Mouse (Mus musculus) midbrain, embryonic 12.5 days (tissue): ENCODE measurements around the gene Mrpl55. TPM values are rescaled to one million over a fixed set of nuclear protein-coding genes. Genes with fewer than 3 reads are reported as not detected.

Experiments
- ATAC-seq: fragments of 200-750 bp; cut with Nextera tagmentation; 2 replicates; pipeline ENCODE4 v1.8.0; 2017; ENCODE audit warnings: low read depth, moderate TSS enrichment, moderate library complexity; ENCODE audit not compliant: low FRiP score
- H3K27ac ChIP-seq: fragments of 300-500 bp; sonication (generic); replicated peaks from 2 replicates; pipeline ENCODE4 v1.5.1; 2016; ENCODE audit warnings: mild to moderate bottlenecking
- H3K27me3 ChIP-seq: fragments of 300-500 bp; sonication (generic); 2 replicates; pipeline ENCODE4 v1.6.1; 2016; ENCODE audit warnings: mild to moderate bottlenecking
- H3K36me3 ChIP-seq: fragments of 300-500 bp; sonication (generic); 2 replicates; pipeline ENCODE4 v1.6.1; 2016
- H3K4me1 ChIP-seq: fragments of 300-500 bp; sonication (generic); 2 replicates; pipeline ENCODE4 v1.6.1; 2016
- H3K4me2 ChIP-seq: fragments of 300-500 bp; sonication (generic); replicated peaks from 2 replicates; pipeline ENCODE4 v1.6.1; 2016; ENCODE audit warnings: mild to moderate bottlenecking, moderate library complexity
- H3K4me3 ChIP-seq: fragments of 300-500 bp; sonication (generic); 2 replicates; pipeline ENCODE4 v1.5.1; 2016; ENCODE audit warnings: mild to moderate bottlenecking
- H3K9ac ChIP-seq: fragments of 300-500 bp; sonication (generic); replicated peaks from 2 replicates; pipeline ENCODE4 v1.6.1; 2016; ENCODE audit warnings: mild to moderate bottlenecking, moderate library complexity
- H3K9me3 ChIP-seq: fragments of 300-500 bp; sonication (generic); 2 replicates; pipeline ENCODE4 v1.6.1; 2016; ENCODE audit warnings: mild to moderate bottlenecking
- WGBS: fragments of 180-500 bp; shearing (Covaris S2); methylation state at CpG from one replicate; pipeline ENCODE4 v1.1.7; 2016; 5-methylcytosine and 5-hydroxymethylcytosine counted together
- polyA plus RNA-seq: library from polyadenylated mRNA; unstranded; fragments of >200 nt; fragmentation: Nextera tagmentation; extraction: Ambion mirVana; gene quantifications from 2 replicates; pipeline ENCODE4 v1.2.1, GENCODE M21; 2016

The Mrpl55 gene
- polyA plus RNA-seq, 1 experiment from 2014 or later = 84.3 TPM

DNA sequence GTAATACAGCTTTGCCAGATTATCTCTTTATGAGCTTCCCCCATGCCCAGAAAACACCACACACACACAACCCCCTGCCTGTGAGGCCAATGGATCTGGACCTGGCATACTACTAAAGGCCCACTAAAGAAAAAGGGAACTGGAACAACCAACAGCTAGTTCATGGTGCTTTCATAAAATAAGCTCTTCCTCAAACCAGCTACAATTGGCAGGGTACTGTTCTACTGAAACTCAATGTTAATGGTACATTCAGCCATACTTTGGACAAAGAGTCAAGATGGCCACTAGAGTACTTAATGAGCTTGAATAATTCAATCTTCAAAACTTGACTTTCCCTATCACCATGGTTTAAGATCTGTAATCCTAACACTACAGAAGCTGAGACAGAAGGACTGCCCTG lies 19.3 kb downstream of the Mrpl55 start:
- Histone ChIP-seq H3K4me3 (no peak overlapping the region), H3K36me3 (peaks cover 24% of the 10 kb centered on the region), H3K27me3 (no peaks in the 10 kb centered on the region), H3K9ac (no peak overlapping the region), H3K4me1 (peaks cover 25% of the 10 kb centered on the region), H3K27ac (no peak overlapping the region), H3K9me3 (no peaks in the 10 kb centered on the region), H3K4me2 (no peak overlapping the region)
- ATAC-seq = no peak

DNA sequence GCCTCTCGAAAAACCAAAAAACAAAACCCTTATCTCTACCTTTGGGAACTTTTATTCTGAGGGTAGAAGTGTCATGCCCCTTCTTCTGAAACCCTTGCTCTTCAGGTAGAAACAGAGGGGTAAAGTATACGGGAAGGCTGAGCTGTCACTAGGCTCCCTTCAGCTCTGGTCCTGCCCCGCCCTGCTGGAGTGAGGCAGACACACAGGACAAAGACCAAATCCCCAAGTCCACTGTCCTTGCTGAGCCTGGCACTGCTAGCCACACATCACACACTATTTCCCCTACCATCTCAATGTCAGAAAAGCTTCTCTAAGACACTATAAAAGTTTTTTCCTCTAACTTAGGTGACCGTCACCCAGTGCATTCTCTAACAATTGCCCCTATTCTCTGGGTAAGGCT lies 20.0 kb downstream of the Mrpl55 start:
- H3K9me3 ChIP-seq = no peaks in the 10 kb centered on the region
- H3K4me1 ChIP-seq = peaks cover 32% of the 10 kb centered on the region
- WGBS = 92% methylated on average over 4 of the region's 4 CpGs
- no peak overlapping the region for H3K4me2 ChIP-seq
- H3K27ac ChIP-seq = no peak overlapping the region
- ATAC-seq = no peak
- H3K4me3 ChIP-seq = no peak overlapping the region
- H3K36me3 ChIP-seq = peaks cover 24% of the 10 kb centered on the region
- no peaks in the 10 kb centered on the region for H3K27me3 ChIP-seq
- H3K9ac ChIP-seq = no peak overlapping the region

DNA sequence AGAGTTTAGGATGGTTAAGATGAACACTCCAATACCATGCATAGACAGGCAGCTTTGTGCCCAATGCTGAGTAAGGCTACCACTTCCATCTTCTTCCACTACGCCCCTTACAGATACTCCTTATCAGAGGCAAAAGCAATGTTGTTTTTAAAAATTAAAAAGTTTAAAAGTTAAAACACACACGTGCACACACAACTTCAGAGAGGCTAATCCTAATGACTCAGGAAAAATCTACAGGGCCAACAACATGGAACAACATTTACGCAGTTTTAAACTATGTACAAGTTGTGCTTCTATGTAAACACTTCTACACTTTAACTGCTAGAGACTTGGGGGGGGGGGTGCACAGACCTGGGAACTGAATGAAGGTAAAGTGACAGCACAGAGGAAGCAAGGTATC lies 21.7 kb downstream of the Mrpl55 start:
- WGBS = 96% methylated on average over 3 of the region's 3 CpGs
- no peak overlapping the region for H3K4me3 ChIP-seq
- H3K4me2 ChIP-seq = no peak overlapping the region
- peaks cover 19% of the 10 kb centered on the region for H3K36me3 ChIP-seq
- H3K9me3 ChIP-seq = no peaks in the 10 kb centered on the region
- H3K4me1 ChIP-seq = peaks cover 39% of the 10 kb centered on the region
- H3K9ac ChIP-seq = no peak overlapping the region
- H3K27me3 ChIP-seq = no peaks in the 10 kb centered on the region
- no peak for ATAC-seq
- no peak overlapping the region for H3K27ac ChIP-seq

DNA sequence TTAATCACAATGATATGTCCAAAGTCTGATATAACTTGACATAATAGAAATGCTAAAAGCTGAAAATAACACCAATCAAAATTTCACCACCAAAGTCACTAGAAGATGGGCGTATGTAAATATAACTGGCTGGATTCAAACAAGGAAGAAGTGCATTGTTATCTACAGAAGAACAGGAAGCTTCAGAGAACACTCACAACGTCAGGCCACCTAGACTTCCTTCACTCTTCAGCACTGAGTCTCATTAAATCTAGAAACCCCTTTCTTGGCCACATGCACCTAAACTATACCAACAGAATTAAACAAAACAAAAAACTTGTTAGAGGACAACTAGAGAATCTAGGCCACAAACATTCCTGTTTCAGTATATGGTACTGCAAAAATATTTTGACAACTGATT lies 22.2 kb downstream of the Mrpl55 start:
- Histone ChIP-seq H3K27ac (no peak overlapping the region), H3K9me3 (no peaks in the 10 kb centered on the region), H3K4me3 (no peak overlapping the region), H3K9ac (no peak overlapping the region), H3K4me1 (peaks cover 39% of the 10 kb centered on the region), H3K36me3 (peaks cover 15% of the 10 kb centered on the region), H3K27me3 (no peaks in the 10 kb centered on the region), H3K4me2 (no peak overlapping the region)
- 85% methylated on average over 2 of the region's 2 CpGs for WGBS
- no peak for ATAC-seq

DNA sequence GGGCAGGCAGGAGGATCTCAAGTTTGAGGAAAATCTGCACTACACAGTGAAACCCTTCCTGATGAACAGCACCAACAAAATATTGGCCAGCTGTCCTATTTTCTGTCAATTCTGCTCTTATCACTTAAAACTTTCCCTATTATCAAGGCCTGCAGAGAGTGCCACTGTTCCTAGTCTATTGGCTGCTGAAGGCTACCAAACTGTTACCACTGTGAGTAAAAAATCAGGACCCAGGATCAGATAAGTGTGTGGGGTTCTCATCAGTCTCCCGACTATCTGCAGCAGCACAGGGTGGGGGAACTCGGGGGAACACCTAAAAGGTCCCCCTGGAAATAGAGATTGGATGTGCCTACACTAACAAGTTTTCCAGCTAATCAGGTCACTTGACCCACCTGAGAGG lies 22.9 kb downstream of the Mrpl55 start:
- Histone ChIP-seq H3K27ac (no peak overlapping the region), H3K9ac (no peak overlapping the region), H3K4me1 (peaks cover 39% of the 10 kb centered on the region), H3K36me3 (peaks cover 10% of the 10 kb centered on the region), H3K27me3 (no peaks in the 10 kb centered on the region), H3K4me2 (no peak overlapping the region), H3K9me3 (no peaks in the 10 kb centered on the region), H3K4me3 (no peak overlapping the region)
- no peak for ATAC-seq
- WGBS = 89% methylated on average over 2 of the region's 2 CpGs

DNA sequence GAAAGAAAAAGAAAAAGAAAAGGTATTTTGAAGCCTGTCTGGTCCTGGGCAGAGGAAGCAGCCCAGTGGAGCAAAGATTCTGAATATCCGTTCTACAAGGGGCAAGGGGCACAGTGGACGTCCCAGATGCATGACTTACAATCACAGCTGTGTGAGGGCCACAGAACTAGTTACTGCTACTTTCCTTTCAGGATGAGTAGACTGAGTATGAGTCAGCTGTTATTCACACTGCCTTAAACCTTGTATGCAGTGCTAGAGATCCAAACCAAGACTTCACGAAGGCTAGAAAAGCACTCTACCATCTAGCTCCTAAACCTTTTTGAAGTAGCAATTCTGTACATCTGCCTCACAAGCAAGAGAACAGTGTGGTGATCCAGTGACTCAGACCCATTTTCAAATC lies 24.0 kb downstream of the Mrpl55 start:
- H3K4me3 ChIP-seq = peak overlapping the region; percentile 99
- H3K9ac ChIP-seq = peak overlapping the region; percentile 99
- H3K4me2 ChIP-seq = peak overlapping the region; percentile 96
- peaks cover 41% of the 10 kb centered on the region for H3K4me1 ChIP-seq
- WGBS = 72% methylated on average over 3 of the region's 3 CpGs
- H3K36me3 ChIP-seq = peaks cover 6% of the 10 kb centered on the region; the same call in 1 of the 2 replicates
- no peaks in the 10 kb centered on the region for H3K27me3 ChIP-seq
- no peaks in the 10 kb centered on the region for H3K9me3 ChIP-seq
- H3K27ac ChIP-seq = no peak overlapping the region
- ATAC-seq = no peak

DNA sequence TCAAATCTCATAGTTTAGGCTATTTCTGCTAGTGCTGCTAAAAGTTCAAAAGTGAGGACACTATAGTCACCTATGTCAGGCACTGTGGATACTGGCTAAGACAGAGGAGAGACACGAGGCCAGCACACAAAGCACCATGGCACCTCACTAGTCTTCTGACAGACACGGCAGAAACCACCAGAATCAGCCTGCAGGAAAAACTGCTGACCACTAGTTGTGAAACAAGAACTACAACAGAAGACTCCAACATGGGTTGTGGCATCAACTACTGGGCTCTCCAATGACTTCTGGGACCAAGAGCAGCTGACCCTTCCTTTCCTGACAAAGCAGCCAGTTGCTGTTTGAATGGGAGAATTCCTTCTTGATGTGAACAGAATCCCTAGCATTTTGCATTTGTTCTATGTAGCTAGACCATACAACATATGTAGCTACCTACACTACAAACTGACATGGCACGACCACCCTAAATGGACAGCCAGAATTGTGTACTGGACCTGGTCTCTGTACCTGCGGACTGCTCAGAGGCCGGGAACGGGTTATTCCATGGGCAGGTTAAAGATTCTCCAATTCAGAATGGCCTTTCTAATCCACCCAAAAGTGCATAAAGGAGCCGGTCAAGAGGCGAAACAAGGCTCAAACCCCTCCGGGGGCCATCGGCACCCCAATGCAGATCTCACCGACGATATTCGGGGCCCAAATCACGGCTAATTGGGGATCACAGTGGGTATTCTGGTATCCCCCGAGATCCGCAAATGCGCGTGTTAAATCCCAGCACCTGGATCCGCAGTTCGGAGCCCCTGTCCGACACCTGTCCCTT lies 24.7 kb downstream of the Mrpl55 start:
- WGBS = 9% methylated on average over 21 of the region's 21 CpGs
- Histone ChIP-seq H3K27ac (peak overlapping the region; percentile 95), H3K9me3 (no peaks in the 10 kb centered on the region), H3K9ac (peak overlapping the region; percentile 99), H3K4me3 (peak overlapping the region; percentile 99), H3K27me3 (peaks cover 4% of the 10 kb centered on the region; the same call in 1 of the 2 replicates), H3K4me2 (peak overlapping the region; percentile 96), H3K36me3 (peaks cover 6% of the 10 kb centered on the region; the same call in 1 of the 2 replicates), H3K4me1 (peaks cover 41% of the 10 kb centered on the region)
- no peak for ATAC-seq

DNA sequence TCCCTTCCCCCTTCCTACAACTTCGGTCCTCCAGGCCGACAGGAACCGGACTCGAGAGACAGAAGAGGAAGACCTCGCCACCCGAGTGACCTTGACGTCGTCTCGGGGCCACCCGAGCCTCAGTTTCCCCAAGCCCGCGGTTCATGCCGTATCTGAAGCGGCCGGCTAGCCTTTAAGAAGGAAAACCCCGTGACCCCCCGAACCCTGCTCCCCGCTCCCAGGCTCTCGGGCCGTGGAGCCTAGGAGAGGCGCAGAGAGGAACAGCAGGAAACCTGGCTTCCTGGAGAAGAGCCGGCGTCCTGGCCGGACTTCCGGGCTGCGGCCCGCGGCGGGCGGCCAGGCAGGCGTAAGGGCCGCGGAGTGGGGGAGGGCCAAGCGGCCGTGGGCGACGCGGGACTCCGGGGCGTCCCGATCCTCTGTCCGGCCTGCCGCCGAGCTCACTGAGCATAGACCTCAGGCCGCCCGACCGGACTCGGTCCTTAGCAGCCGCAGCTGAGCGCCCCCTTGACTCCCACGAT lies 25.4 kb downstream of the Mrpl55 start:
- Histone ChIP-seq H3K27me3 (peaks cover 4% of the 10 kb centered on the region; the same call in 1 of the 2 replicates), H3K4me3 (peak overlapping the region; percentile 99), H3K4me1 (peaks cover 41% of the 10 kb centered on the region), H3K4me2 (peak overlapping the region; percentile 96), H3K27ac (peak overlapping the region; percentile 95), H3K9me3 (no peaks in the 10 kb centered on the region), H3K9ac (peak overlapping the region; percentile 99), H3K36me3 (peaks cover 6% of the 10 kb centered on the region; the same call in 1 of the 2 replicates)
- WGBS = 1% methylated on average over 46 of the region's 51 CpGs
- peak; percentile 84 for ATAC-seq

DNA sequence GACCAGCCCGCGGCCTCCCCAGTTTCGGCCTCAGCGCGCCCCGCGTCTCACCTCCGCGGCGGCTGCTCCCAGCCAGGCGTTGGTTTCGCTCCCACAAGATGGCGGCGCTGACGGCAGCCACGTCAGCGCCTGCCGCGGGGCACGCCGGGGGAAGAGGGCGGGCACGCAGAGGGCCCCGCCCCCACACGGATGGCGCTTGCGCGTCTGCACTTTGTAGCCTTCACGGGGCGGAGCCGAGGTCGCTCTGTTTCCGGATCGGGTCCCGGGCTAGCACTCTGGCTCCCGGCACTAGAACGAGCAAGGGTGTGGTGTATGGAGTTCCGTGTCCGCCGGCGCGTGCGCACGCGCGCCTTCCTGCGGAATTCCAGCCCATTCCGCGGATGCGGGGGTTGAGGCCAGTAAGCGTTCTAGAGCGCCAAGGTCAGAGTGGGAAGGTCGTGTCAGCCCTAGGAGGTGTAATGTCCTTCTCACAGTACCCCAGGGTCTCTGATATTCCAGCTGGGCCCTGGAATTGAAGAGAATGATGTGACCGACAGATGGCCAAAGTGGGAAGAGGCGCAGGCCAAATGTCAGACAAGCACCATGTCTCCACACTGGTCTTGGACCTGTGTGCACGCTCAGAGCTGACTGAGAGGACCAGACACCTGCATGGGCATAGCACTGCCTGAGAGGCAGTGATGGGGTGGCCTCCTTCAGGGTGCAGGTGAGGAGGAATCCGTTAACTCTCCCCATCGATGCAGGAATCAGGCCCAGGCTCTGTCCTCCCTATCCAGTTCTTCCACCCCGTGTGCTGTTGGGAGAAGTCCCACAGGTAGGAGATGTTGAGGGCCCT lies 26.1 kb downstream of the Mrpl55 start, which contains the start of gene Arf1:
TSS of gene Arf1 (minus strand) at position 149 of the 832 bp plus-strand sequence.
- H3K27ac ChIP-seq = peak within 1 kb of the TSS; percentile 95
- H3K9ac ChIP-seq = peak within 1 kb of the TSS; percentile 99
- 5% methylated on average over 59 of the region's 59 CpGs for WGBS
- H3K9me3 ChIP-seq = no peaks in the 10 kb centered on the region
- peaks cover 4% of the 10 kb centered on the region; the same call in 1 of the 2 replicates for H3K27me3 ChIP-seq
- H3K4me2 ChIP-seq = peak within 1 kb of the TSS; percentile 96
- H3K36me3 ChIP-seq = peaks cover 3% of the 10 kb centered on the region; the same call in 1 of the 2 replicates
- H3K4me1 ChIP-seq = peaks cover 39% of the 10 kb centered on the region
- H3K4me3 ChIP-seq = peak within 1 kb of the TSS; percentile 99
- ATAC-seq = peak; percentile 94

DNA sequence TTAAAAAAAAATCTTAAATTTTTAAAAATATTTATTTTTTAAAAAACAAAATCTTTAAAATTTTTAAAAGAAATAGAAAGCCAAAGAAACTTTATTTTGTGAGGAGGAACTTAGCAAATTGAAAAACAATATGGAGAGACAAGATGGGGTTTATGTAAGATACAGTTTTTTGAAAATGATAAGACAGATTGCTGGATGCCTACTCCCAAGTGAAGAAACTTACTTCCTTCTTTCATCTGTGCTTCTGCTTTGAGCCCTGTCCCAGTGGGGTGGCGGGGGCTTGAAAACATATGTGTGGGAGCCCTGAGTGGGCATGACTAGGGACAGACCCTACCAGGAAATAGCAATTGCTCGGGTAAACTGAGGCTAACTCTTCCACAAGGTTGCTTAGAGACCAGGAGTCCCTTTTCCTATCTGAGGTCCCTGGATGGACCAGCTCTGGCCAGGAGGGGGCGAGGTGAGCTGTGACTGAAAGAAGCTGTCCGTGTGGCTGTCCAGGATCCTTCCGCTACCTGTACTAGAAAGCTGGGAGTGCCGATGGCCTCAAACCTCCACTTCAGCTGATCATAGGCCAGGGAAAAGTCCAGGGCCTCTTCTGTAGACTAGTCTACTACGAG lies 28.0 kb downstream of the Mrpl55 start:
- 17% methylated on average over 7 of the region's 7 CpGs for WGBS
- no peak overlapping the region for H3K4me2 ChIP-seq
- peaks cover 4% of the 10 kb centered on the region; the same call in 1 of the 2 replicates for H3K27me3 ChIP-seq
- H3K4me3 ChIP-seq = no peak overlapping the region
- peaks cover 30% of the 10 kb centered on the region for H3K4me1 ChIP-seq
- no peaks in the 10 kb centered on the region for H3K9me3 ChIP-seq
- ATAC-seq = no peak
- no peaks in the 10 kb centered on the region for H3K36me3 ChIP-seq
- H3K27ac ChIP-seq = no peak overlapping the region
- H3K9ac ChIP-seq = no peak overlapping the region

DNA sequence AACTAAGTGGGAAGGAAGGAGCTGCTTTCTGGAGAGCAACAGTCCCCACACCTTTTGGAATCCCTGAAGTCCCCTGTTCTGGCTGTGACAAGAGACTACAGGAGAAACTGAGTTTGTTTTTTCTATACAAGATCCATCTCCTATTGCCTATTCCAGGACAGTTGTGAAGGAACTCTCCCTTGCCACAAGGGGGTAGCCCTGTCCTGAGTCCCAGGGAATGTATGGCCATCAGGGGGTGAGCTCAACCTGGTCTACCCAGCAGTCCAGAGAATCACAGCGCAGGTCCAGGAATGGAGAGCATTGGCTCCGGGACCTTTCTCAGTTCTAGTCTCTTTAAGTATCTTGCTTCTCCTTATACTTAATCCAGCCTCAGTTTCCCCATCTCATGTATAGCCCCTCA lies 30.5 kb downstream of the Mrpl55 start:
- ATAC-seq = no peak
- Histone ChIP-seq H3K4me1 (peaks cover 9% of the 10 kb centered on the region), H3K9me3 (no peaks in the 10 kb centered on the region), H3K27ac (no peak overlapping the region), H3K4me3 (no peak overlapping the region), H3K9ac (no peak overlapping the region), H3K36me3 (no peaks in the 10 kb centered on the region), H3K4me2 (no peak overlapping the region), H3K27me3 (peaks cover 15% of the 10 kb centered on the region)
- 60% methylated on average over 2 of the region's 2 CpGs for WGBS
